Mouse (Mus musculus): ENCODE data around the gene Dact1.

The Dact1 gene

GRCm38 (mm10) chr12:71337896-71338463 lies 28.3 kb downstream of the Dact1 start:
- DNase-seq: no peak

- no peak for DNase-seq
These were observed 29.6 kb downstream of the Dact1 start for GRCm38 (mm10) chr12:71339142-71339848.

DNA sequence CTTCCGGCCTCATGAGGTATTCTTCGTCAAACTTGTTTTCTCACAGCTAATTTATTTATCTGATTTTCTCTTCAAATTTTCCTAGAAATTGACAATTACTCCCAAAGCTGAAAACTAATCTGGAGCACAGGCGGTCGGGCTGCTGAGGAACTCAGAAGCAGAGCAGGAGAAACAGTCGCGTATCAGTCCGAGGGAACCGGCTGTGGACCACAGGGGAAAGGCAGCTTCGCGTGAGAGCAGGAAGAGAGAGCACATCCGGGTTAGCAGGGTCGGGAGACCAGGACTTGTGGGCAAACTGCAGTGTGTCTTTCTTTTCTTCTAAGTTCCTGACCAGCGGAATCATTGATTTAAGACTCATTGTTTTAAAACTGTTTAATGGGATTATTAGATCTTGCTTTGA lies 32.7 kb downstream of the Dact1 start:
- no peak for DNase-seq

GRCm38 (mm10) chr12:71345471-71345870 lies 35.8 kb downstream of the Dact1 start:
- DNase-seq: no peak

DNA sequence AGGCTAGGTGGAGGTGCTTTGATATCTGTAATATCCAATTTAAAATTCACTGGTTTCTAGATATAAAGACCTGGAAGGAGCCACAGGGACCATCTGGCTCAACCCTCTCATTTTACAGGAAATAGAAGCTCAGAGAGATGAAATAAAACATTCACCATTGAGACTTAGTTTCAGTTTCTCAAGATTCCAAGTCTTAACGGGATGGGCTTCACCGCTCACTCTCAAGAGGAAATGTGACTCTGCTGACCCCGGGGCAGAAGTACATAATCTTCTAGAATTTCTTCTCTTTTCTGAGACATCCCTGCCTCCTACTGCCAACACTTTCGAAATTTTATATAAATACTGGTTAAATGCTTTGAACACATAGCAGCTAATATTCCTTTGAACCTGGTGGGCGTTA lies 36.4 kb downstream of the Dact1 start:
- DNase-seq: no peak

GRCm38 (mm10) chr12:71348401-71348896 lies 38.8 kb downstream of the Dact1 start:
- DNase-seq: no peak

GRCm38 (mm10) chr12:71350077-71350476 lies 40.4 kb downstream of the Dact1 start:
- no peak for DNase-seq

- DNase-seq: no peak
These were observed 45.0 kb downstream of the Dact1 start for GRCm38 (mm10) chr12:71354656-71355055.

DNA sequence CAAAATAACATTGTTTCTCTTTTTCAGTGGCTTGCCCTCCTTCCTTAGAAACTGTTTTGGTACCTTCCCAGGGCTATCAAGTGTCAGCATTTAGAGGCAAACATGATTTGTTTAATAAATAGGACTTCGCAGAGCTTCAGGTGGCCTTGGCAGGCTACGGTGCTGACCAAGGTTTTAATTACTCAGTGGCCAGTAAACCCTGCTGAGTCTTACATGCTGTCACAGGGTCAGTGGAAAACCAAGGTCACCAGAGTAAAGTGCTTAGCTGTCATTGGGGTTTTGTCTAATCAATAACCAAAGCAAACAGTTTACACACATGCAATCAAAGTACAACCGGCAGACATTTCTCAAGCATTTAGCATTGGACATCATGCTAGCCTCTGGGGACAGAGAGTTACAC lies 45.4 kb downstream of the Dact1 start:
- no peak for DNase-seq

DNA sequence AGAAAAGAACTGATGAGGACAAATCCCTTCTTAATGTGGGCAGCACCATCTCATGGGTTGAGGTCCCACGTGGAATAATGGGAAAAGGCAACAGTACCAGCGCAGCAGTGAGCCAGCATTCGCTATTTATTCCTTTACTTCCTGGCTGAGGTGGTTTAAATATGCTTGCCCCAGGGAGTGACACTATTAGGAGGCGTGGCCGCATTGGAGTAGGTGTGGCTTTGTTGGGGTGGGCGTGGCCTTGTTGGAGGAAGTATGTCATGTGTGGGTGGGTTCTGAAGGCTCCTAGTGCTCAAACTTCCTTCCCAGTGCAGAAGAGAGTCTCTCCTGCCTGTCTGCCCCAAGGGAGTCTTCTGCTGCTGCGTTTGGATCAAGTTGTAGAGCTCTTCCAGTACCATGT lies 51.9 kb downstream of the Dact1 start:
- no peak for DNase-seq

GRCm38 (mm10) chr12:71362425-71362824 lies 52.7 kb downstream of the Dact1 start:
- no peak for DNase-seq

DNA sequence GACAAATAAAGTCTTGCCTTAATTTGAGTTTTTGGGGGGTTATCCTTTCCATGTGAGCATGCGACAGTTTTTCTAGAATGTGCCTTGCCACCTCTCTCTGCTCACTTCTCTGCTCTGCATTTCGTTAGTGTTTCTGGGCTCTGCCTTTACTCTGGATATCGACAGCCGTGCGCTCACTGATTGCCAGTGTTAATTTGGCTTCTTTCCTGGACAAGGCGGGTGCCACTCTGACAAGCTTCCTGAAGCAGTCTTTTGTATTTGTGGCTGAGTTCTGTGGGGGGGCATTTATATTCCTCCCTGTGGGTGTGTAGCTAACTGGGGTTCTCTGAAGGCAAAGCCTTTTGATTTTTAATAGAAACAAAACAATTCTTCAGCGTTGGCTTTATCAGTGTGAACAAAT lies 54.4 kb downstream of the Dact1 start:
- peak; percentile 31 for DNase-seq

- no peak for DNase-seq
These were observed 54.8 kb downstream of the Dact1 start for GRCm38 (mm10) chr12:71364531-71364930.

- DNase-seq: no peak
These were observed 55.5 kb downstream of the Dact1 start for GRCm38 (mm10) chr12:71365208-71365607.

- no peak for DNase-seq
These were observed 56.5 kb downstream of the Dact1 start for GRCm38 (mm10) chr12:71366175-71366574.

GRCm38 (mm10) chr12:71368631-71369030 lies 58.9 kb downstream of the Dact1 start:
- no peak for DNase-seq

All from layer of hippocampus, adult 9-11 months (tissue).